Mouse (Mus musculus): Measurements from ENCODE around the gene Gga3. TPM values are rescaled to one million over a fixed set of nuclear protein-coding genes. Genes with fewer than 3 reads are reported as not detected.
A peak's percentile ranks its signal among the peaks of the same experiment; 100 is the strongest.

Gene Gga3
- polyA plus RNA-seq, 1 experiment = 102 TPM

- peaks cover 30% of the 10 kb centered on the region for H3K36me3 ChIP-seq (ENCODE audit: control insufficient read depth, insufficient read depth, low read length)
- peak overlapping the region; percentile 99 for H3K4me3 ChIP-seq (ENCODE audit: control insufficient read depth, insufficient read depth, low read length)
- TF ChIP-seq CTCF (IDR thresholded peaks at IDR 0.05; ENCODE audit: borderline replicate concordance, control insufficient read depth, extremely low read depth, insufficient read depth, low read length, poor library complexity) = no peak
- TF ChIP-seq POLR2A (IDR thresholded peaks at IDR 0.05; ENCODE audit: control insufficient read depth, extremely low read depth, insufficient read depth, low read length, poor library complexity) = no peak
- no peaks in the 10 kb centered on the region for H3K27me3 ChIP-seq (ENCODE audit: control insufficient read depth, insufficient read depth, low read length)
- peak; percentile 67 for DNase-seq
- WGBS = under 1% methylated on average over 81 of the region's 84 CpGs
- peaks cover 7% of the 10 kb centered on the region for H3K4me1 ChIP-seq (replicated peaks; ENCODE audit: control insufficient read depth, insufficient read depth, low read length)
- H3K27ac ChIP-seq (ENCODE audit: control insufficient read depth, insufficient read depth, low read length) = peak overlapping the region; percentile 81
Observed at GRCm38 (mm10) chr11:115535401-115536037, 68.3 kb downstream of the Gga3 start.

- Histone ChIP-seq H3K4me1 (replicated peaks; ENCODE audit: control insufficient read depth, insufficient read depth, low read length) (peaks cover 7% of the 10 kb centered on the region), H3K27me3 (ENCODE audit: control insufficient read depth, insufficient read depth, low read length) (no peaks in the 10 kb centered on the region), H3K27ac (ENCODE audit: control insufficient read depth, insufficient read depth, low read length) (peak overlapping the region; percentile 81), H3K4me3 (ENCODE audit: control insufficient read depth, insufficient read depth, low read length) (peak overlapping the region; percentile 99), H3K36me3 (ENCODE audit: control insufficient read depth, insufficient read depth, low read length) (peaks cover 36% of the 10 kb centered on the region)
- WGBS = under 1% methylated on average over 11 of the region's 11 CpGs
- TF ChIP-seq POLR2A (IDR thresholded peaks at IDR 0.05; ENCODE audit: control insufficient read depth, extremely low read depth, insufficient read depth, low read length, poor library complexity) = no peak
- TF ChIP-seq CTCF (IDR thresholded peaks at IDR 0.05; ENCODE audit: borderline replicate concordance, control insufficient read depth, extremely low read depth, insufficient read depth, low read length, poor library complexity) = no peak
- DNase-seq = no peak
Observed at GRCm38 (mm10) chr11:115534759-115535371, 69.0 kb downstream of the Gga3 start.

Other genes starting within 250 kb of the Gga3 start
- 127 and 143 TPM in 2 replicates for gene Hid1, start 236.3 kb downstream of the Gga3 start, polyA plus RNA-seq (2012; rRNA removed)
- gene Cdr2l, start 222.1 kb downstream of the Gga3 start, polyA plus RNA-seq (2012; rRNA removed) = 14.3 and 15.1 TPM in 2 replicates
- gene Mrpl58, start 200.3 kb downstream of the Gga3 start, polyA plus RNA-seq (2012; rRNA removed) = 144 and 166 TPM in 2 replicates
- 118 and 155 TPM in 2 replicates for gene Atp5h, start 184.1 kb downstream of the Gga3 start, polyA plus RNA-seq (2012; rRNA removed)
- 65.5 and 69.1 TPM in 2 replicates for gene Kctd2, start 183.9 kb downstream of the Gga3 start, polyA plus RNA-seq (2012; rRNA removed)
- 0.79 and 0.80 TPM in 2 replicates for gene Trim80, start 163.5 kb downstream of the Gga3 start, polyA plus RNA-seq (2012; rRNA removed)
- 446 and 456 TPM in 2 replicates for gene Slc16a5, start 141.6 kb downstream of the Gga3 start, polyA plus RNA-seq (2012; rRNA removed)
- gene Armc7, start 128.4 kb downstream of the Gga3 start, polyA plus RNA-seq (2012; rRNA removed) = 86.1 and 91.3 TPM in 2 replicates
- gene Nt5c, start 112.2 kb downstream of the Gga3 start, polyA plus RNA-seq (2012; rRNA removed) = 122 and 145 TPM in 2 replicates
- gene Jpt1, start 89.7 kb downstream of the Gga3 start, polyA plus RNA-seq (2012; rRNA removed) = 654 and 686 TPM in 2 replicates
- gene Sumo2, start 67.8 kb downstream of the Gga3 start, polyA plus RNA-seq (2012; rRNA removed) = 102 and 105 TPM in 2 replicates
- gene Nup85, start 39.6 kb downstream of the Gga3 start, polyA plus RNA-seq (2012; rRNA removed) = 114 and 136 TPM in 2 replicates
- gene Mrps7, start 126 bp downstream of the Gga3 start, polyA plus RNA-seq (2012; rRNA removed) = 24.5 and 25.0 TPM in 2 replicates
- 188 and 215 TPM in 2 replicates for gene Mif4gd, start 8.9 kb upstream of the Gga3 start, polyA plus RNA-seq (2012; rRNA removed)
- gene Slc25a19, start 24.2 kb upstream of the Gga3 start, polyA plus RNA-seq (2012; rRNA removed) = 98.5 and 98.6 TPM in 2 replicates
- 81.7 and 82.8 TPM in 2 replicates for gene Grb2, start 104.5 kb upstream of the Gga3 start, polyA plus RNA-seq (2012; rRNA removed)
- gene Tmem94, start 161.4 kb upstream of the Gga3 start, polyA plus RNA-seq (2012; rRNA removed) = 84.7 and 91.9 TPM in 2 replicates
- gene Caskin2, start 209.6 kb upstream of the Gga3 start, polyA plus RNA-seq (2012; rRNA removed) = 13.7 and 15.4 TPM in 2 replicates
- gene Tsen54, start 210.7 kb upstream of the Gga3 start, polyA plus RNA-seq (2012; rRNA removed) = 31.6 and 34.3 TPM in 2 replicates
- gene Llgl2, start 220.0 kb upstream of the Gga3 start, polyA plus RNA-seq (2012; rRNA removed) = 54.5 and 68.6 TPM in 2 replicates

Data from thymus, adult 2 months (tissue).